Mouse (Mus musculus): ENCODE data around the gene Lrrk1. TPM values are rescaled to one million over a fixed set of nuclear protein-coding genes. Genes with fewer than 3 reads are reported as not detected.

Lrrk1 gene
- polyA plus RNA-seq, 1 experiment from 2014 or later, result 2.8 TPM

DNA sequence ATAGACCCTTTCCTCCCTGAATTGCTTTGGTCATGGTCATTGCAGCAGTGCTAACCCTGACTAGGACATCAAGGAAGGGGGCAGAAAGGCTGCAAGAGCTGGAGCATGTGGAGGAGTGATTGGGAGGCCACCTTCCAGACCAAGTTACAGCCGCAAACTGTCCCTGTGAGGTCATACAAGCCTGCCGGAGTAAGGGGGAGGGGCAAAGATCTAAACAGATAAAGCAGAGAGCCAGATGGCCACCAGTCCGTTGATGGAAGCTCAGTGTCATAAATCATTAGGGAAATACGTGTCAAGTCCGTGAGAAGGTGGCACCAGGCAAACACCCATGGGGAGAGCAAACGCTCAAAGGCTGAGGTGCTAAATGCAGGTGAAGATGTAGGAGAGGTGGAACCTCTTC is 173.7 kb downstream of the Lrrk1 start:
- Histone ChIP-seq H3K27me3 (ENCODE audit: control insufficient read depth, insufficient read depth, low read depth, low read length) (no peaks in the 10 kb centered on the region), H3K4me3 (ENCODE audit: low read depth, low read length) (no peak overlapping the region), H3K9me3 (replicated peaks; ENCODE audit: control insufficient read depth, low read length, poor library complexity, severe bottlenecking) (no peaks in the 10 kb centered on the region), H3K4me2 (ENCODE audit: low read length) (no peak overlapping the region), H3K4me1 (ENCODE audit: control insufficient read depth, insufficient read depth, low read length) (peaks cover 7% of the 10 kb centered on the region), H3K36me3 (ENCODE audit: control insufficient read depth, insufficient read depth, low read length) (no peaks in the 10 kb centered on the region), H3K27ac (ENCODE audit: low read length) (no peak overlapping the region), H3K9ac (ENCODE audit: low read depth, low read length) (no peak overlapping the region)
- ATAC-seq, result no peak
- 87% methylated on average over 6 of the region's 6 CpGs for WGBS

DNA sequence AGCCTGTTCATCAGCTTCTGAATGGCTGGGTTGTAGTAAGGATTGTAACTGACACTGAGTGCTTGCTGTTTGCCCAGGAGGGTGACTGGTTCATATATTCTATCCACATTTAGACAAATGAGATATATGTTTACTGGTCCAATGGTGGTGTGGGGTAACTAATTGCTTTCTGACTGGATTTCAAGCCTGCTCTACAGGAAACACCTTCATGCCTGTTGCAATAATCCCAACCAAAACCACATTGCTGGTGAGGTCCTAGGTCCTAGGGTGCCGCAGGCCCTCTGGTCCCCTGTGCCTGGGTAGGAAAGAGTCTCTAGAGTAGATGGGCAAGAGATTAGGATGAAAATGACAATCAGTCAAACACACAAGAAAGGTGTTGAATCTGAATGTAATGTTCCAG is 175.3 kb downstream of the Lrrk1 start:
- H3K27me3 ChIP-seq (ENCODE audit: control insufficient read depth, insufficient read depth, low read depth, low read length), result no peaks in the 10 kb centered on the region
- H3K9me3 ChIP-seq (replicated peaks; ENCODE audit: control insufficient read depth, low read length, poor library complexity, severe bottlenecking), result no peaks in the 10 kb centered on the region
- no peak overlapping the region for H3K4me3 ChIP-seq (ENCODE audit: low read depth, low read length)
- H3K36me3 ChIP-seq (ENCODE audit: control insufficient read depth, insufficient read depth, low read length), result no peaks in the 10 kb centered on the region
- H3K4me2 ChIP-seq (ENCODE audit: low read length), result no peak overlapping the region
- 81% methylated on average over 1 of the region's 1 CpGs for WGBS
- H3K4me1 ChIP-seq (ENCODE audit: control insufficient read depth, insufficient read depth, low read length), result peaks cover 4% of the 10 kb centered on the region
- no peak for ATAC-seq
- no peak overlapping the region for H3K9ac ChIP-seq (ENCODE audit: low read depth, low read length)
- H3K27ac ChIP-seq (ENCODE audit: low read length), result no peak overlapping the region

DNA sequence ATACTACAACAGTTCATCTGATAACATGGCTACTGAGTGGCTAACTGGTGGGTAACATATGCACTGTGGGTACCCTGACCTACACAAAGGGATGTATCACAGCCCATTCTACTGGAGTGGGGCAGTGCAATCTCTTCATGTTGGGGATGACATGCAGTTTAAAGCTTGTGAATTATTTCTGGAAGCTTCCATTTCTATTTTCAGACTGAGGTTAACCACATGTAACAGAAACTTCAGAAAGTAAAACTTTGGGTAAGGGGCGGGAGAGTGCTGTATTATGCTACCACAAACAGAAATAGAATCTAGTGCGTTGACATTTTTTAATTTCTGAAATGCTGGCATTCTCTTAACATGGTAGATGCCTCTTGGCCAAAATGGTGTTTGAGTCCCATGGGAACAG is 178.2 kb downstream of the Lrrk1 start:
- Histone ChIP-seq H3K9ac (ENCODE audit: low read depth, low read length) (no peak overlapping the region), H3K4me1 (ENCODE audit: control insufficient read depth, insufficient read depth, low read length) (no peaks in the 10 kb centered on the region), H3K27me3 (ENCODE audit: control insufficient read depth, insufficient read depth, low read depth, low read length) (no peaks in the 10 kb centered on the region), H3K4me2 (ENCODE audit: low read length) (no peak overlapping the region), H3K4me3 (ENCODE audit: low read depth, low read length) (no peak overlapping the region), H3K36me3 (ENCODE audit: control insufficient read depth, insufficient read depth, low read length) (no peaks in the 10 kb centered on the region), H3K9me3 (replicated peaks; ENCODE audit: control insufficient read depth, low read length, poor library complexity, severe bottlenecking) (0 out of 2 replicates have a peak, but pooled peaks cover 2% of the 10 kb centered on the region), H3K27ac (ENCODE audit: low read length) (no peak overlapping the region)
- 87% methylated on average over 2 of the region's 2 CpGs for WGBS
- ATAC-seq, result no peak

DNA sequence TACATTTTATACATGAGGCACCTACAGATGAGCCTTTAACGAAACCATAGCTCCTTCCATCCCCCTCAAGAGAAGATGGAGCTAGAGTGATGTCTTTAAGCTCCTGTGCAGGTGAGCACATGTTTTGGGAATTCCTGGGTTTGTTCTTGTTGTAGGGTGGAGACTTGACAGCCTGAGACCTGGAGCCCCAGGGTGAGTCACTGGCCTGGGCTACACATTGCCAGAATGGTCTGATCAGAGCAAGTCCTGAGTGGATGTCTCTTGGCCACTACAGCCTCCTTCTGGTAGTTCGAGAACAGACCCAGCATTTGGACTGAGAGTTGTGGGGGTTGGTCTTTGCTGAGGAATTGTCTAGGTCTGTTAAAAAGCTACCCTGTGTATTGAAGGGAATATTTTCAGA is 186.5 kb downstream of the Lrrk1 start:
- Histone ChIP-seq H3K9me3 (replicated peaks; ENCODE audit: control insufficient read depth, low read length, poor library complexity, severe bottlenecking) (no peaks in the 10 kb centered on the region), H3K27me3 (ENCODE audit: control insufficient read depth, insufficient read depth, low read depth, low read length) (no peaks in the 10 kb centered on the region), H3K27ac (ENCODE audit: low read length) (no peak overlapping the region), H3K4me3 (ENCODE audit: low read depth, low read length) (no peak overlapping the region), H3K4me2 (ENCODE audit: low read length) (no peak overlapping the region), H3K9ac (ENCODE audit: low read depth, low read length) (no peak overlapping the region), H3K4me1 (ENCODE audit: control insufficient read depth, insufficient read depth, low read length) (no peaks in the 10 kb centered on the region), H3K36me3 (ENCODE audit: control insufficient read depth, insufficient read depth, low read length) (no peaks in the 10 kb centered on the region)
- no peak for ATAC-seq
- 91% methylated on average over 2 of the region's 2 CpGs for WGBS

DNA sequence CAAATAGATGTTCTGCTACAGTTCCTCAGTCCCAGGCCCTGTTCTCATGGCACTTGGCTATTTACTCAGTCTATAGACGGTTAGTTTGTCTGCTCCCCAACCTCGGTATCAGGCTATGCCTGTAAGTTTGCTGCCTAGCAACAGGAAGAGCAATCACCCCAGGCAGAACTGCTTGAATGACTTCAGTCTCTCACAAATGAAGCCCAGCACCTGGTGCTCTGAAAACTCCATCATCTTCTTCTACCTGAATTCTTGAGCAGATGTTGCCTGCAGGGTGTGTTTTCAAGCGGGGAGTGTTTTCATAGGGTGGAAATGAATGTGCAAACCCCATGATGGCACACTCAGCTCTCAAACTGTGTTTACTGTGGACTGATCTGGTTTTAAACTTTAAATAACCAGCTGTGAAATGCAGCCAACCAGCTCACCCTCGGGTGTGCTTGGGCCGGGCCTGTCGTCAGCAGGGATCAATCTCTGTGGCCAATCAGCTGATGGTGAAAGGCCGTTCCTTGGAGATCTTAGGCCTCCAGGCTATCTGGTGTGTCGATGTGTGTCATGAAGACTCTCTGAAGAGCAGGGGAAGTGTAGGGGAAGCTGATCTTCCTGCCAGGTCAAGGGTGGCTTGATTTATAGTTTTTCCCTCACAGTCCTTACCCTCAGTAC is 187.2 kb downstream of the Lrrk1 start:
- Histone ChIP-seq H3K27ac (ENCODE audit: low read length) (peak overlapping the region; percentile 42; the same call in 1 of the 2 replicates), H3K4me3 (ENCODE audit: low read depth, low read length) (no peak overlapping the region), H3K36me3 (ENCODE audit: control insufficient read depth, insufficient read depth, low read length) (no peaks in the 10 kb centered on the region), H3K4me1 (ENCODE audit: control insufficient read depth, insufficient read depth, low read length) (no peaks in the 10 kb centered on the region), H3K9ac (ENCODE audit: low read depth, low read length) (no peak overlapping the region), H3K27me3 (ENCODE audit: control insufficient read depth, insufficient read depth, low read depth, low read length) (no peaks in the 10 kb centered on the region), H3K4me2 (ENCODE audit: low read length) (no peak overlapping the region), H3K9me3 (replicated peaks; ENCODE audit: control insufficient read depth, low read length, poor library complexity, severe bottlenecking) (no peaks in the 10 kb centered on the region)
- WGBS, result 47% methylated on average over 8 of the region's 8 CpGs
- peak; percentile 76 for ATAC-seq

DNA sequence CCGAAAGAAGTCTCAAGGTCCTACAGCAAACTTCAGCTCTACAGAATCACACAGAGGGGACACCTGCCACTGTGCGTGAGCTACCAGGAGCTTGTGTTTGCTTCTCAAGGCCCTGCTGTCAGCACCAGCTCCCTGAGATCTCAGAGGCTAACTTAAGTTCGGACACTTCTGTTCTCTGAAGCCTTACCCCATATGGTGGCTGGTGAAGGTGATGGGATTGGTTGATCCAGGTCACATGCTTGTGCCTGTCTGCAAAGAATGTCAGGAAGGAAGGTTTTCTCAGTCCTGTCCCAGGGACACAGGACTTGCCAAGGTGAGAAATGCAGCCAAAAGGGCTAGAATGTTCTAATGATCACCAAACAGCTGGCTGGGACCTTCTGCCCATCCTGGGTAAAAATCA is 187.8 kb downstream of the Lrrk1 start:
- Histone ChIP-seq H3K9me3 (replicated peaks; ENCODE audit: control insufficient read depth, low read length, poor library complexity, severe bottlenecking) (no peaks in the 10 kb centered on the region), H3K4me3 (ENCODE audit: low read depth, low read length) (no peak overlapping the region), H3K36me3 (ENCODE audit: control insufficient read depth, insufficient read depth, low read length) (no peaks in the 10 kb centered on the region), H3K27ac (ENCODE audit: low read length) (no peak overlapping the region), H3K4me1 (ENCODE audit: control insufficient read depth, insufficient read depth, low read length) (no peaks in the 10 kb centered on the region), H3K4me2 (ENCODE audit: low read length) (no peak overlapping the region), H3K27me3 (ENCODE audit: control insufficient read depth, insufficient read depth, low read depth, low read length) (no peaks in the 10 kb centered on the region), H3K9ac (ENCODE audit: low read depth, low read length) (no peak overlapping the region)
- WGBS, result 90% methylated on average over 3 of the region's 3 CpGs
- ATAC-seq, result no peak

DNA sequence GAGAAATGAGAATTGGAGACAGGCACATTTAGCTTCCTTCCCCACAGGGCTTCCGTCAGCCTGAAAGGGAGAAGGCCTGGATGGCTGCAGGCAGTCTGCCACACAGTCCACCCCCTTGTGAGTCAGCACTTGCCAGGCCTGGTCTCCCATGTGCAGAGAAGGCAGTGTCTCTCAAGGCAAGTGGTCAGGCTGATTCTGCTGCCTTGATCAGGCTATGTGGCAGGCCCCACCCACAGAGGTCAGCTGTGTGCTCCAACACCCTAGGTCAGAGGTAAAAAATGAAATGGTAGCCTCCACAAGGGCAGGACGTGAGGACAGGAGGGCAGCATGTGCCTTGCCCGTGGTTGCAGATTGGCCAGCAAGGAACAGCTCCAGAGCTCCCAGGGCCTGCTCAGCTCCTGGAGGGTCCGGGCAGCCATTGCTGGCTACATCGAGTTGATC is 188.7 kb downstream of the Lrrk1 start:
- no peak overlapping the region for H3K4me3 ChIP-seq (ENCODE audit: low read depth, low read length)
- ATAC-seq, result no peak
- no peak overlapping the region for H3K9ac ChIP-seq (ENCODE audit: low read depth, low read length)
- WGBS, result 70% methylated on average over 5 of the region's 5 CpGs
- no peaks in the 10 kb centered on the region for H3K4me1 ChIP-seq (ENCODE audit: control insufficient read depth, insufficient read depth, low read length)
- no peaks in the 10 kb centered on the region for H3K27me3 ChIP-seq (ENCODE audit: control insufficient read depth, insufficient read depth, low read depth, low read length)
- H3K4me2 ChIP-seq (ENCODE audit: low read length), result no peak overlapping the region
- H3K36me3 ChIP-seq (ENCODE audit: control insufficient read depth, insufficient read depth, low read length), result no peaks in the 10 kb centered on the region
- H3K9me3 ChIP-seq (replicated peaks; ENCODE audit: control insufficient read depth, low read length, poor library complexity, severe bottlenecking), result no peaks in the 10 kb centered on the region
- no peak overlapping the region for H3K27ac ChIP-seq (ENCODE audit: low read length)

DNA sequence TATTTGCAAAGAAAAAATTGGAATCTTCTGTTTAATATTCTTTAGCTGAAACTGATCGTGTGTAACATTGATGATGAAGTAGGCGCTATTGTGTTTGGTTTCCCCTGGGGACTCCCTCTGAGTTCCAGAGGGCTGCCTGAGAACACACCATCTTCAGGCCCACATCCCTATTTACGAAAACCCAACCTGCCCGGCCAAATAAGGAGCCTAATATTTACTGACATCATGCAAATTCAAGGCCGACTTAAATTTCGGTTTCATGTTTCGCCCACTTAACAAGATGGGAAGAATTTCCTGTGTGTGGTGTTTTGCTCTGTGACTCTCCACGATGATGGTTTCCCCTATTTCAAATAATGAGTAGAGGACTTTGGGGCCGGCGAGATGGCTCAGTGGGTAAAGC is 189.7 kb downstream of the Lrrk1 start:
- Histone ChIP-seq H3K4me3 (ENCODE audit: low read depth, low read length) (no peak overlapping the region), H3K4me1 (ENCODE audit: control insufficient read depth, insufficient read depth, low read length) (no peaks in the 10 kb centered on the region), H3K27me3 (ENCODE audit: control insufficient read depth, insufficient read depth, low read depth, low read length) (no peaks in the 10 kb centered on the region), H3K9ac (ENCODE audit: low read depth, low read length) (no peak overlapping the region), H3K9me3 (replicated peaks; ENCODE audit: control insufficient read depth, low read length, poor library complexity, severe bottlenecking) (no peaks in the 10 kb centered on the region), H3K4me2 (ENCODE audit: low read length) (no peak overlapping the region), H3K27ac (ENCODE audit: low read length) (no peak overlapping the region), H3K36me3 (ENCODE audit: control insufficient read depth, insufficient read depth, low read length) (no peaks in the 10 kb centered on the region)
- ATAC-seq, result no peak
- WGBS, result 88% methylated on average over 10 of the region's 10 CpGs

DNA sequence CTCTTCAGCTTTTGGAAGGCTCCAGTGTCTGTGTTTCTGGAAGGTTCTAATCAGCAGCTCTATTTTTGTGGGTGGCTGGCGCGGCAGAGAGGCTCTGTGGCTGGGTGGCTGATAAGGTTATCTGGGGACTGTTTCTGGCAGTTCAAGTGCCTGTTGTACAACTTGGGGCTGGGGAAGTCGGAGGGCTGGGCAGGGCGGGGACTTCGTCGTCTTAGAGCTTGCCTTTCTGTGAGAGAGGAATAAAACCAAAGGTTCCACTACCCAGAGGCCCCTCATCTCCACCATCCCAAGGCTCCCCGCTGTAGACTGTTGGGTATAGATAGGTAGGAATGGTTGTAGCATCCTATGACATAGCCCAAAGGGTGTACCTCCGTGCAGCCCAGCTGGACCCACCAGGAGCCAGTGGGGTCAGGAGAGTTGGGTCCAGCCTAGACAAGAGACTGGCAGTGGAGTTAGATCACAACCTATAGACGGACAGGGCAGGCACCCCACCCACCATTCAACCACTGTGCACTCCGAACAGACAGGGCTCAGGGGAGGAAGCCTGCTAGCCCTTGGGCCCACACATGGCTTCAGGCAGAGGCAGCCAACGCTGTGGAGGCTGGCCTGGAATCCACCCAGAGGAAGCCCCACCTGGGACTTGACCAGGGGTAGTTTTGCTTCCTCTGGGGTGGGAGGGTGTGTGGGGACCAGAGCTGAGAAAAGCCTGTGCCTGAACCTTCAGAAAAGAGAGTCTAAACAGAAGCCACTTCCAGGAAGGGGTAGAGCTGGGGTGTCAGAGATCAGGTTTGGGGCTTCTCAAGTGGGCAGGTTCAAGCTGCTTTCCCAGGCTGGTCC is 191.3 kb downstream of the Lrrk1 start:
- Histone ChIP-seq H3K4me1 (ENCODE audit: control insufficient read depth, insufficient read depth, low read length) (no peaks in the 10 kb centered on the region), H3K4me2 (ENCODE audit: low read length) (no peak overlapping the region), H3K9ac (ENCODE audit: low read depth, low read length) (no peak overlapping the region), H3K27ac (ENCODE audit: low read length) (no peak overlapping the region), H3K27me3 (ENCODE audit: control insufficient read depth, insufficient read depth, low read depth, low read length) (no peaks in the 10 kb centered on the region), H3K36me3 (ENCODE audit: control insufficient read depth, insufficient read depth, low read length) (no peaks in the 10 kb centered on the region), H3K4me3 (ENCODE audit: low read depth, low read length) (no peak overlapping the region), H3K9me3 (replicated peaks; ENCODE audit: control insufficient read depth, low read length, poor library complexity, severe bottlenecking) (no peaks in the 10 kb centered on the region)
- no peak for ATAC-seq
- WGBS, result 89% methylated on average over 11 of the region's 11 CpGs
